Mouse (Mus musculus) lung, postnatal 0 days (tissue): Measurements from ENCODE around the gene Nt5c3. TPM values are rescaled to one million over a fixed set of nuclear protein-coding genes. Genes with fewer than 3 reads are reported as not detected.
"Not testable (repeated sequence)": the region's sequence is repeated elsewhere in the genome, so short reads cannot be mapped to it uniquely, and the experiment has no call there.

ENCODE experiments used
- ATAC-seq: fragments of 200-750 bp; cut with Nextera tagmentation; 2 replicates; pipeline ENCODE4 v1.8.0; 2017; ENCODE audit warnings: moderate library complexity
- DNase-seq: peaks from one replicate; pipeline ENCODE4 v3.0.0-alpha.2; 2016; ENCODE audit warnings: low spot score
- H3K27ac ChIP-seq: fragments of 300-500 bp; sonication (generic); 2 replicates; pipeline ENCODE4 v1.5.1; 2014; ENCODE audit warnings: antibody characterized with exemption, mild to moderate bottlenecking, low read length, mixed read lengths
- H3K27me3 ChIP-seq: fragments of 300-500 bp; sonication (generic); replicated peaks from 2 replicates; pipeline ENCODE4 v1.6.1; 2014; ENCODE audit warnings: low read length, mixed read lengths; ENCODE audit not compliant: insufficient read depth
- H3K36me3 ChIP-seq: fragments of 300-500 bp; sonication (generic); 2 replicates; pipeline ENCODE4 v1.6.1; 2014; ENCODE audit warnings: low read length, mixed read lengths; ENCODE audit not compliant: insufficient read depth
- H3K4me1 ChIP-seq: fragments of 300-500 bp; sonication (generic); 2 replicates; pipeline ENCODE4 v1.6.1; 2014; ENCODE audit warnings: antibody characterized with exemption, low read depth, low read length, mixed read lengths; ENCODE audit not compliant: insufficient read depth
- H3K4me2 ChIP-seq: fragments of 300-500 bp; sonication (generic); replicated peaks from 2 replicates; pipeline ENCODE4 v1.6.1; 2014; ENCODE audit warnings: low read depth, mild to moderate bottlenecking, low read length, moderate library complexity, mixed read lengths
- H3K4me3 ChIP-seq: fragments of 300-500 bp; sonication (generic); 2 replicates; pipeline ENCODE4 v1.5.1; 2014; ENCODE audit warnings: low read depth, low read length
- H3K9ac ChIP-seq: fragments of 300-500 bp; sonication (generic); replicated peaks from 2 replicates; pipeline ENCODE4 v1.6.1; 2014; ENCODE audit warnings: low read depth, mild to moderate bottlenecking
- H3K9me3 ChIP-seq: fragments of 300-500 bp; sonication (generic); 2 replicates; pipeline ENCODE4 v1.6.1; 2016; ENCODE audit warnings: low read length, mixed read lengths
- CTCF ChIP-seq: IDR thresholded peaks from 2 replicates; pipeline ENCODE4 v1.5.1; 2016; ENCODE audit warnings: antibody characterized with exemption, mild to moderate bottlenecking
- EP300 ChIP-seq: IDR thresholded peaks from 2 replicates; pipeline ENCODE4 v1.6.1; 2016; ENCODE audit warnings: antibody characterized with exemption, mild to moderate bottlenecking, control low read depth
- WGBS: fragments of 180-500 bp; shearing (Covaris S2); extraction: QIAGEN DNeasy Blood & Tissue Kit; methylation state at CpG from one replicate; pipeline ENCODE4 v1.1.7; 2014; 5-methylcytosine and 5-hydroxymethylcytosine counted together
- polyA plus RNA-seq: library from polyadenylated mRNA; unstranded; fragments of >200 nt; fragmentation: Nextera tagmentation; extraction: Ambion mirVana; gene quantifications from 2 replicates; pipeline ENCODE4 v1.2.1, GENCODE M21; 2015

Nt5c3 gene
- polyA plus RNA-seq, 1 experiment from 2014 or later: 46.4 TPM

- no peak overlapping the region for H3K9ac ChIP-seq
- H3K27ac ChIP-seq: no peak overlapping the region
- TF ChIP-seq CTCF (no peak), EP300 (no peak)
- DNase-seq (no peak), ATAC-seq (no peak)
- 82% methylated on average over 4 of the region's 4 CpGs for WGBS
- H3K36me3 ChIP-seq: peaks cover 4% of the 10 kb centered on the region
- H3K4me3 ChIP-seq: no peak overlapping the region
- no peaks in the 10 kb centered on the region for H3K9me3 ChIP-seq
- H3K4me2 ChIP-seq: no peak overlapping the region
- no peaks in the 10 kb centered on the region for H3K4me1 ChIP-seq
- H3K27me3 ChIP-seq: no peaks in the 10 kb centered on the region
These were observed 46.9 kb downstream of the Nt5c3 start for GRCm38 (mm10) chr6:56876870-56877269.

- ATAC-seq (no peak), DNase-seq (no peak)
- WGBS: 65% methylated on average over 2 of the region's 2 CpGs
- no peak overlapping the region for H3K27ac ChIP-seq
- no peaks in the 10 kb centered on the region for H3K9me3 ChIP-seq
- H3K4me2 ChIP-seq: no peak overlapping the region
- H3K36me3 ChIP-seq: no peaks in the 10 kb centered on the region
- H3K4me1 ChIP-seq: no peaks in the 10 kb centered on the region
- no peak overlapping the region for H3K9ac ChIP-seq
- no peaks in the 10 kb centered on the region for H3K27me3 ChIP-seq
- no peak overlapping the region for H3K4me3 ChIP-seq
- TF ChIP-seq EP300: no peak
- no peak for TF ChIP-seq CTCF
These were observed 53.7 kb downstream of the Nt5c3 start for GRCm38 (mm10) chr6:56870027-56870426.

DNA sequence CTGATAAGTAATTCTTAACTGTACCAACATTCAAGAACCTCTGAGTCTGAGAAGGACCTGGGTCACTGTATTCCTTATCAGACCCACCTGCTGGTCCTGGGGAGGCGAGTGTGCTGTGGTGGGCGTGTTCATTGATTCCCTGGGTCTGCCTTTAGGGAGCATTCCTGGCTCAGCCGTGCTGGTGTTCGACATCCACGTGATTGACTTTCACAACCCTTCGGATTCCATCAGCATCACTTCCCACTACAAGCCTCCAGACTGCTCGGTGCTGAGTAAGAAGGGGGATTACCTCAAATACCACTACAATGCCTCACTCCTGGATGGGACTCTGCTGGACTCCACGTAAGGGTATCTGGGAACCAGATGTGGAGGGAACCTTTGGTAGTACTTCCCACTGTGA lies 55.2 kb downstream of the Nt5c3 start:
- DNase-seq (no peak), ATAC-seq (no peak)
- no peaks in the 10 kb centered on the region for H3K4me1 ChIP-seq
- no peaks in the 10 kb centered on the region for H3K36me3 ChIP-seq
- H3K9ac ChIP-seq: no peak overlapping the region
- H3K4me2 ChIP-seq: no peak overlapping the region
- no peaks in the 10 kb centered on the region for H3K9me3 ChIP-seq
- TF ChIP-seq EP300: no peak
- TF ChIP-seq CTCF: no peak
- no peak overlapping the region for H3K27ac ChIP-seq
- whole genome bisulfite sequencing: 79% methylated on average over 8 of the region's 8 CpGs
- no peak overlapping the region for H3K4me3 ChIP-seq
- H3K27me3 ChIP-seq: no peaks in the 10 kb centered on the region

GRCm38 (mm10) chr6:56866899-56867298 lies 56.8 kb downstream of the Nt5c3 start:
- not testable (repeated sequence) for H3K4me1 ChIP-seq, H3K9me3 ChIP-seq, H3K27me3 ChIP-seq, H3K27ac ChIP-seq, H3K4me3 ChIP-seq, H3K36me3 ChIP-seq, ATAC-seq, DNase-seq, H3K4me2 ChIP-seq, H3K9ac ChIP-seq
- 89% methylated on average over 1 of the region's 1 CpGs for WGBS

- Histone ChIP-seq H3K4me1 (no peaks in the 10 kb centered on the region), H3K4me2 (no peak overlapping the region), H3K4me3 (no peak overlapping the region), H3K36me3 (no peaks in the 10 kb centered on the region; the same call in 1 of the 2 replicates), H3K9ac (no peak overlapping the region), H3K9me3 (no peaks in the 10 kb centered on the region), H3K27ac (no peak overlapping the region), H3K27me3 (no peaks in the 10 kb centered on the region)
- DNase-seq (peak; percentile 11), ATAC-seq (peak; percentile 33; the same call in 1 of the 2 replicates)
- WGBS: 82% methylated on average over 8 of the region's 8 CpGs
- no peak for TF ChIP-seq CTCF
- no peak for TF ChIP-seq EP300
These were observed 63.4 kb downstream of the Nt5c3 start for GRCm38 (mm10) chr6:56860205-56860848.

DNA sequence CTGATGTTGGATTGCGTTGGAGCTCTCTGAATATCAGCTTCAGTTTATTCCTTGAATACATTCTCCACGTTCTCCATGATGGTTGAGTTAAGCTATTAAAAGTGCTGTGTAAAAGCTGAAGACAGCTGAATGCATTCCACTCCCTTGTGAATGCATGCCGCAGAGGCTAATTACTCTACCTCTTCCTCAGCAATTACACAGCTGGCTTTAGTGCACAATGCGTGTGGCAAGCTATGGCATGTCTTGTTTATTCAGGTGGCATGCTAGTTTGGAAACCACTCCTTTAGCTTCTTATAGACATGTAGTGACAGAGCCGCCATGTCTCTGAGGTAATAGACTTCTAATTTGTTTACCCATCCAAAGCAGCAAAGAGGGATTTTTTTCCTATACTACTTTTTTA lies 67.0 kb downstream of the Nt5c3 start:
- H3K27ac ChIP-seq: no peak overlapping the region
- H3K27me3 ChIP-seq: no peaks in the 10 kb centered on the region
- WGBS: 90% methylated on average over 5 of the region's 5 CpGs
- no peaks in the 10 kb centered on the region for H3K9me3 ChIP-seq
- ATAC-seq (no peak), DNase-seq (no peak)
- no peak overlapping the region for H3K9ac ChIP-seq
- TF ChIP-seq EP300 (no peak), CTCF (no peak)
- H3K36me3 ChIP-seq: no peaks in the 10 kb centered on the region; the same call in 1 of the 2 replicates
- no peaks in the 10 kb centered on the region for H3K4me1 ChIP-seq
- no peak overlapping the region for H3K4me3 ChIP-seq
- no peak overlapping the region for H3K4me2 ChIP-seq

- no peak for DNase-seq
- no peaks in the 10 kb centered on the region; the same call in 1 of the 2 replicates for H3K36me3 ChIP-seq
- H3K9me3 ChIP-seq: no peaks in the 10 kb centered on the region
- no peak for ATAC-seq
- no peak overlapping the region for H3K27ac ChIP-seq
- 95% methylated on average over 8 of the region's 8 CpGs for WGBS
- no peak overlapping the region for H3K9ac ChIP-seq
- H3K4me2 ChIP-seq: no peak overlapping the region
- TF ChIP-seq CTCF (no peak), EP300 (no peak)
- H3K4me1 ChIP-seq: no peaks in the 10 kb centered on the region
- H3K4me3 ChIP-seq: no peak overlapping the region
- no peaks in the 10 kb centered on the region for H3K27me3 ChIP-seq
These were observed 68.9 kb downstream of the Nt5c3 start for GRCm38 (mm10) chr6:56854803-56855202.
